Mouse (Mus musculus) left cerebral cortex, adult 8-10 months (tissue): ENCODE data around the gene Ctdsp2. TPM values are rescaled to one million over a fixed set of nuclear protein-coding genes. Genes with fewer than 3 reads are reported as not detected.

Source experiments
- DNase-seq, 2 experiments: peaks; one replicate each; pipeline ENCODE4 v3.0.0; 2022; ENCODE audit warnings: low spot score in 2 of 2
- total RNA-seq, 4 experiments: library from RNA; stranded (reverse); gene quantifications; 2 replicates each; pipeline ENCODE4 v1.2.4; 2022

Gene Ctdsp2
- total RNA-seq: 10 to 100 TPM; 74.8 to 83.4 (median 82.5) TPM

GRCm38 (mm10) chr10:126978277-126978994 is at the start of gene Ctdsp2:
Gene Ctdsp2, plus strand, starts transcription at chr10:126978717.
- peak; percentile 97 to 100 for DNase-seq

DNA sequence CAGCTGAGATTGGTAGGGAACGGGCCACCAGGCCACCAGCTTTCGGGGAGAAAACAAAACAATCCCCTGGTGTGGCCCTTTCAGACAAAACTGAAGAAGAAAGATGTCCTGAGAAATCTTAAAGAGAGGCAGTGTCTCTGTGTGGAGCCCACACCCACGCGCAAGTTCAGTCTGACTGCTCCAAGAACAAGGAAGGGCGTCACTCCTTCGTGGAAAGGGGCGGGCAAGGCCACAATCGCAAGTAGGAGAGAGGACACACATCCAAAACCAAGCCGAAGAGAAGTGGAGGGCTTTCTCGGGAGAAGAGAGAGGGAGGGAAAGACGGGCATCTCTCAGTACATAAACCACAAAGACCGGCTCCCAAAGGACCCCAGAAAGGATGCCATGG is 49.7 kb upstream of the Ctdsp2 start:
- peak in 1 of 2 experiments; percentile 64 for DNase-seq

GRCm38 (mm10) chr10:126929543-126929942 is 49.0 kb upstream of the Ctdsp2 start:
- no peak for DNase-seq

- no peak for DNase-seq
Observed at GRCm38 (mm10) chr10:126930270-126931121, 48.0 kb upstream of the Ctdsp2 start.

DNA sequence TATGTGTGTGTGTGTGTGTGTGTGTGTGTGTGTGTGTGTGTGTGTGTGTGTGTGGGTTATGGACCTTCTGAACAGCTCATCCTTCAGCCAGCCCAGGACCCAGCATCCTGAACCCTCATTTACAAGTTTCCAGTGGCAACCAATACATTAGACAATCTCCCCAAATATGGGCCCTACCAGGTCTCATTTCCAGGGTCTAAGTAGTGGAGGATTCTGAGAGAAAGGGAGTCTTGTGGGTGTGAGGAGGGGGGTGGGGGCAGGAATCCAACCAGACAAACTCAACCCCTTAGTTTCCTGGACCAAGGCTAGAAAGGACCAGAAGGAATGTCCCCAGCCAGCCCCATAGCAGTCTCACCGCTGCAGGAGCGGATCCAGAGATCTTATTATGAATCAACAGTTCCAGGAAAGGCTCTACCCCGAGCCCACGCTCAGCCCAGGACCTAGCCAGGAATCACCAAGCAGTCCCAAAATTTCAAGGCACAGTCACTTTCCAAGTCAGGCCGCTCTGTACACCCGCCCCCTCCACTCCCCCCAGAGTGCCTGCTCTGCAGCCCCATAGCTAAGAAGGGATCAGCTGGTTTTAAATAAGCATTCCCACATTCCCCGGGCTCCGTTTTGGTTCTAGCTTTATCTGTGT is 47.3 kb upstream of the Ctdsp2 start:
- peak in 1 of 2 experiments; percentile 70 for DNase-seq

DNA sequence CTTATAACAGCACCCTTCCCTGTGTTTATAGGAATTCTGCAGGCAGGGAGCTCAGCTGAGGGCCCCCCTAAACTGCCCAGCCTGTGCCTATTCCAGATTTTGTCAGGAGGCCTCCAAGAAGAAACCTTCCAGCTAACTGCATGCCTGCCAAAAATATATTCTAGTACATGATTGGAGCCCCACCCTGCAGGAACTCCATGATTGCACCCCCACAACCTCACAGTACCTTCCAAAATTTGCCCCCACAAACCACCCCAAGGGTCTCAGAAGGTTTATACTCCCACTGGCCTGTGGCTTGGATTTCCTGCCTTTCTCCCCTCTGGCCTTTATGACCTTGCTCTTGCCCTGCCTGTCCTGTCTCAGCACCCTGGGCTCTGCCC is 46.8 kb upstream of the Ctdsp2 start:
- DNase-seq: no peak

DNA sequence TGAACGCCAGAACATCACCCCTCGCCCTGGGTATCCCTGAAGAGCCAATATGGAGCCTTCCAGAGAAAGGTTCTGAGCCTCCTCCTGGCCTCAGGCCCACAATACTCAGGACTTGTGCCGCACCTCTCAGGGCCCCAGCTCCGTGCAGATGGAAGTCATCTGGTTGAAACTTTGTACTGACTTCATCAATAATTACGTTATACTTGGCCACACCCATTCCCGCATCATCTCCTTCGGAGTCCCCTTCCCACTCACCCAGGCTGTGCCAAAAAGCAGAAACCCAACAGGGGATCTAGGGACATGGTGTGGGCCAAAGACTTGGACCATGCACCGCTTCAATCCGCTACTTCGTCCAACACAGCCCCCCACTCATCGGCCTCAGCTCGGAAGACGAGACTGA is 44.0 kb upstream of the Ctdsp2 start:
- DNase-seq: no peak

DNA sequence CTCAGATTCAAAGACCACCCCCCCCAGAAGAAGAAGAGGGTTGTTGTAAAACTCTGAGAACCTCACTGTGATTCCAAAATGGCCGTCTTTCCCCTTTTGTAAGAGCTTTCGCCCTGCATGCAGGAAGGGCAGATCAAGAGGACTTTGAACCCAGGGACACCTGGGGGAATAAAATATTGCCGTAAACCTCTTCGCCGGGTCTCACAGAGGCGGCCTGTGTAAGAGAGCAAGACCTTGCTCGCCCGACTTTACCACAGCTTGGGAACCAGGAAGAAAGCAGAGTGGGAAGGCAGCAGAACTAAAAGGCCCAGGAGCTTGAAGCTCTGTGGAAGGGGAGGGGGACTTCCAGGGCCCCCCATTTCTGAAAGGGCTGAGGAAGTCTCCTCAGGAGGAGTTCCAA is 43.4 kb upstream of the Ctdsp2 start:
- no peak for DNase-seq

DNA sequence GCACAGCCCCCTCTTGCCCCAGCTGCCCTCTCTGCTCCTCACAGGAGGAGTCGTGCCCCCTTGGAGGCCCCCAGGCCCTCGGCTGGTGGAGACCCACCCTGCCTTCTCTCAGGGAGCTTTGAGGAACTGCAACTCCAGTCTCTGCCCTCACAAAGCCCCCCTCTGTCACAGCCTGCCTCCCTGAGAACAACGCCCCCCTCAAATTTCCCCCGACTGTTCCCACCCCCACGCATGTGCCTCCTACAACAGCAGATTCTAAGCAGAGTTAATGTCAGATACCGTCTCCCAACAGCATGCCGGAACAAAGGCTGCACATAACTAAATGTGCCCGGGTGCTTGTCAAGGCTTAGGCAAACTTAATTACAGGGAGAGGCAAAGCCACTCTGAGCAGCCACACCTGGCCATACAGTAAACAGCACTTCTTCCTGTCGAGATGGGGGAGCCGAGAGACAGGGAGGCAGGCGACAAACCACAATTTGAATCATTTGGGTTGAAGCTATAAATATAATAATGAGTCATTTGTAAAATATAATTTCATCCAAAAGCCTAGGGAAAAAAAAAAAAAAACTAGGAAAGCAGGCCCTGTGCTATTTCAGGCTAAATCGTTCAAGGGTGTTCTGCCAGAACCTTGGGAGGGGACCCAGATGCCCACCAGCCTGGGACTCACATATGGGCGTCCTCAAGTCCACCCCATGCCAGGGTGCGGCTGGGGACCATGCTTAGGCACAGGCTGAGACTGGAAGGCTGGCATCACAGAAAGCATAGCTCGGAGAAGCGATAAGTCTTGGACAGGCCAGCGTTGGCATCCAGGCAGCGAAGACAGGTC is 42.7 kb upstream of the Ctdsp2 start:
- peak; percentile 56 to 84 for DNase-seq

DNA sequence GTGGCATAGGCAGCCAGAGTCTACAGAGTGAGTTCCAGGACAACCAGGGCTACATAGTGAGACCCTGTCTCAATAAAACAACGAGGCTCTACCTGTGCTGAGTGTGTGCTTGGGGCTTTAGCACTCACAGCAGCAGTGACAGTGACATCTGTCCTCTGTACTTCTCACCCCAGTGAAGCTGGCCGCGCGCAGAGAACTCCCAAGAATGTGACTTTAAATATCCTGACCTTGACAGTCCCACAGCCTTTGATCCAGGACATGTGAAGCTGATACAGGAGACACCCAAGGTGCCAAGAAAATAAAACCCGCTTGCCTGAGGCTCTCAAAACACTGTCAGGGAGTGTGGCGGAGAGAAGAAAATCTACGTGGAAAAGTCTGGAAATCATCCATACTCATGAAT is 37.6 kb upstream of the Ctdsp2 start:
- no peak for DNase-seq

DNA sequence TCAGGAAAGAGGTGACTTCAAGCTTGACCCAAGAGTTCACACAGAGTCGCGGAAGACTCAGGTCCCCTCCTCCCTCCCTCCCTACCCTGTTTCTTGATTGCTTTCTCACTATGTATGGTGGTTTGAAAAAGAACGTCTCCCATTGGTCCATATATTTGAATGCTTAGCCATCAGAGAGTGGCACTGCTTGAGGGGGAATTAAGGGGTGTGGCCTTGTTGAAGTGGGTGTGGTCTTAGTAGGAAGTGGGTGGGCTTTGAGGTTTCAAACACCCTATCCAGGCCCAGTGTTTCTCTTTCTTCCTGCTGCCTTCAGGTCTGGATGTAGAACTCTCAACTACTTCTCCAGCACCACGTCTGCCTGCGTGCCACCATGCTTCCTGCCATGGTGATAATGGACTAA is 33.0 kb upstream of the Ctdsp2 start:
- no peak for DNase-seq

- no peak for DNase-seq
Observed at GRCm38 (mm10) chr10:126949824-126950223, 28.7 kb upstream of the Ctdsp2 start.

- DNase-seq: no peak
Observed at GRCm38 (mm10) chr10:126950572-126950971, 27.9 kb upstream of the Ctdsp2 start.

DNA sequence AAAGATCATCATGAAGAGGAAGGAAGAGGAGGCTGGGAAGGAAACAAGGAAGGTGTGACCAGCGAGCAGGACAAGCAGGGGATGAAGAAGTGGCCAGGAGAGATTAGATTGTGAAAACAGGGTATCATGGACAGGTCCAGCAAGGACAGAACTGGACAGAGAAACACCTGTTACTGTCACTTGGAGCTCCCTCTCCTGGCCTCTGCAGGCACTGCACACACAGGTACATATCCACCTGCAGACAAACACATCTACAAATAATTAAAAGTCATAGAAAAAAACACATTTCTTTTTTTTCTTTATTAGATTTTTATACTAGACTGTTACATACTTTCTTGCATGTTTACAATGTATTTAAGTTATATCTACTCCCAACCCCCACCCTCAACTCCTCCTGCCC is 26.1 kb upstream of the Ctdsp2 start:
- no peak for DNase-seq

GRCm38 (mm10) chr10:126953029-126953471 is 25.5 kb upstream of the Ctdsp2 start:
- peak in 1 of 2 experiments; percentile 74 for DNase-seq

DNA sequence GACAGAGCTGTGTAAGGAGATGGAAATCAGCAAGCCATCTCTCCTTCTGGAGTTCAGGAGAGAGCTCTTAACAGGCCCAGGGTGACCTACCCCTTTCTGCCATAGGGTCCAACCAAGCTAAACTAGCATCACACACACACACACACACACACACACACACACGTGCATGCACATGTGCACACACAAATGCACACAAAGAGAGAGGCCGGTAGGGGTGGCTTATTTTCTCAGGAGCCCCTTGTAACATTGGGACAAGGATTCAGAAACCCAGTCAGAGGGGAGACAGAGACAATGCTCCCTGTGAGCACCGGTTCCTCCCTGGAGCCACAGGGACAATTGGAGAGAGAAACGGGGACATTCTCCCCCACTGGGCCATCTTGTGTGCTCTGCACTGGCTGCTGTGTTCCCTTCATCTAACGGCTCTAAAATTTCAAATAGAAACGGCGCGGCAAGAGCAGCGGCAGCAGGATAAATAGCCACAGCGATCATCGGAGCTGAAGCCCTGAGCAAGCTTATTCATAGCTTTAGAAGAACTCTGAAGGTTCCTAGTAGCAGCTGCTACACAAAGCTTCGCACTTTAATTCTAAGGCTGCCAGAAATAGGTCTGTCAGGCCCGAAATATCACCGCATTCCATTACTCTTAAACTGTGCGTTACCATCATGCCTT is 21.7 kb upstream of the Ctdsp2 start:
- no peak for DNase-seq

GRCm38 (mm10) chr10:126957359-126958107 is 21.0 kb upstream of the Ctdsp2 start:
- peak; percentile 57 to 72 for DNase-seq

DNA sequence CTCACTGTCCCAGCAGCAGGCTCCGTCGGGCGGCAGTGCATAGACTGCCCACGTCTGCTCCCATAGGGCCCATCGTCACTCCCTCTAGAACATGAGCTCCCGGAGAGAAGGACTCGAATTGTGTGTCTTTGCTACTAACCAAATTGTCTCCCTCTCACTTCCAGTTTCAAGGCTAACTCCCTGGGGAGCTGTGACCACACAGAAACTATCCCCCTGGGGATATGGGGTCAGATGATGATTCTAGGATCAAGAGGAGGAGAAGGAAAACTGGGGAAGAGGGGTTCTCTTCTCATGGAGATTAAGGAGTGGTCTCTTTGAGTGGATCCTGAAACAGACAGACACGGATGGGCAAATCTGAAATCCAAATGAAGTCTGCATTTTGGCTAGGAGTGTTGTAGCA is 18.0 kb upstream of the Ctdsp2 start:
- DNase-seq: no peak

GRCm38 (mm10) chr10:126961757-126962156 is 16.8 kb upstream of the Ctdsp2 start:
- no peak for DNase-seq
